20 mouse cellular contexts compared by ENCODE assay signal in the genomic region with DNA sequence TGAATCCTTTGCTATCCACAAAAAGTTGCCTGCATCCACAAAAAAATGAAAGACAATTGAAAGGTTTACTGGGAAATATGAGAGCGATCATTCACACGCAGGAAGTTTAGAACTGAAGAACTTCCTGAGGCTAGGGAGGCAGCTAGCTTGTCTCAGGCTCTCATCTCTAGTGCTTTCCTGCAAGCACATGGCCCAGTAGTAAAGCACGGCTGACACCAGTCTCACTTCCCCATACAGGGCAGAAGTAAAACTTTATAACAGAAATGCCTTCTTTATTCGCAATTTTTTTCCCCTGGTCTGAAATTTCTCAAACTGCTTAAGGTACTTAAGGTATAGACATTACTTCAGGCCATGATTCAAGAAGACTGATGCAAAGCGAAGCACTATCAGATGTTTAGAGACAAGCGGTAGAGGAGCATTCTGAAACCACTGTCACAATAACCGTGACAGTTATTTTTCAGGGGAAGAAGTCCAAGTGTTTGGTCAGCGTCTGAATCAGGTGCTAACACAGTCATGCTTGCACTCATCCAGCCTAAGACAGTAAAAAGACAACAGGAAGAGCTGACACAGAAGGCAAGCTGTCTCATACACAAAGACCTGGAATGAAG. TPM values are rescaled to one million over a fixed set of nuclear protein-coding genes. Genes with fewer than 3 reads are reported as not detected.
DNase-seq lines count a peak whose midpoint lies in the region; ATAC-seq lines count a peak whose summit lies in the region.
"Had no signal": no experiment of that assay in that cellular context is flagged by ENCODE, and none has a peak within 500 bp of the region (broad histone marks: within the 10 kb centered on the region; RNA-seq: fewer than 3 reads in every experiment).

No protein-coding gene starts in this region.

- no peak overlapping the region for H3K4me3 ChIP-seq in liver, embryonic 12.5 days
- H3K4me3 ChIP-seq in liver, embryonic 11.5 days (ENCODE audit: low read depth, low read length), result no peak overlapping the region
- H3K4me3 ChIP-seq: heart, embryonic 15.5 days; hindbrain, embryonic 15.5 days; left cerebral cortex, adult 2 months; limb, embryonic 13.5 days had no signal

- no peak overlapping the region for H3K4me2 ChIP-seq in liver, embryonic 12.5 days
- H3K4me2 ChIP-seq in liver, embryonic 11.5 days, result no peak overlapping the region
- H3K4me2 ChIP-seq: heart, embryonic 15.5 days; hindbrain, embryonic 15.5 days; limb, embryonic 13.5 days had no signal

- H3K27me3 ChIP-seq in liver, embryonic 12.5 days (replicated peaks), result no peaks in the 10 kb centered on the region
- H3K27me3 ChIP-seq in liver, embryonic 11.5 days (replicated peaks; ENCODE audit: control insufficient read depth, insufficient read depth, low read length), result no peaks in the 10 kb centered on the region
- H3K27me3 ChIP-seq: heart, embryonic 15.5 days; hindbrain, embryonic 15.5 days; limb, embryonic 13.5 days; Patski had no signal

- H3K4me1 ChIP-seq in liver, embryonic 12.5 days, result no peaks in the 10 kb centered on the region; the same call in none of the 2 replicates
- no peaks in the 10 kb centered on the region; the same call in 1 of the 2 replicates for H3K4me1 ChIP-seq in liver, embryonic 11.5 days (replicated peaks; ENCODE audit: control insufficient read depth, insufficient read depth, low read length)
- H3K4me1 ChIP-seq: heart, embryonic 15.5 days; hindbrain, embryonic 15.5 days; limb, embryonic 13.5 days had no signal

- H3K36me3 ChIP-seq in liver, embryonic 12.5 days, result peaks cover 95% of the 10 kb centered on the region
- H3K36me3 ChIP-seq in liver, embryonic 11.5 days (ENCODE audit: control insufficient read depth, insufficient read depth, low read length), result peaks cover 65% of the 10 kb centered on the region

- DNase-seq in liver, embryonic 11.5 days (ENCODE audit: low spot score), result no peak
- peak; percentile 61 to 66 for DNase-seq in B cell, adult 2 months
- peak; percentile 12 to 14 for DNase-seq in monocyte, adult 2 months (ENCODE audit: low read depth in 1 of 2, low spot score in 2 of 2)
- DNase-seq in adrenal gland, adult (ENCODE audit: inconsistent age in 2 of 2, low spot score in 1 of 2), result no peak
- DNase-seq in cerebellum, postnatal 25 days, result no peak
- DNase-seq in urinary bladder, postnatal 14 days (ENCODE audit: low spot score), result no peak
- DNase-seq: cerebellum, adult 9-11 months; kidney, adult 8-10 months; right cerebral cortex, postnatal 25 days; thymus, adult 2 months had no signal

- WGBS in liver, embryonic 12.5 days (ENCODE audit: insufficient replicate concordance), result 43% methylated on average over 8 of the region's 8 CpGs
- 58% methylated on average over 8 of the region's 8 CpGs for WGBS in liver, embryonic 11.5 days

- H3K27ac ChIP-seq in liver, embryonic 12.5 days, result peak overlapping the region; percentile 24
- no peak overlapping the region for H3K27ac ChIP-seq in liver, embryonic 11.5 days (ENCODE audit: low read depth, low read length)
- H3K27ac ChIP-seq: heart, embryonic 15.5 days; hindbrain, embryonic 15.5 days; left cerebral cortex, adult 2 months; limb, embryonic 13.5 days had no signal

- ATAC-seq in liver, embryonic 12.5 days, result no peak
- no peak for ATAC-seq in liver, embryonic 11.5 days (replicated peaks; ENCODE audit: low FRiP score)
- peak; percentile 79 for ATAC-seq in common myeloid progenitor, adult 5-6 weeks (replicated peaks; ENCODE audit: low read depth, poor library complexity, severe bottlenecking)
- ATAC-seq: Patski had no signal

- no peak overlapping the region for H3K9ac ChIP-seq in liver, embryonic 12.5 days
- no peak overlapping the region for H3K9ac ChIP-seq in liver, embryonic 11.5 days (ENCODE audit: low read depth, low read length)
- H3K9ac ChIP-seq: heart, embryonic 15.5 days; hindbrain, embryonic 15.5 days; limb, embryonic 13.5 days had no signal

- H3K9me3 ChIP-seq in liver, embryonic 12.5 days (replicated peaks), result no peaks in the 10 kb centered on the region
- no peaks in the 10 kb centered on the region for H3K9me3 ChIP-seq in liver, embryonic 11.5 days (ENCODE audit: control insufficient read depth, low read length)
- H3K9me3 ChIP-seq: heart, embryonic 15.5 days; hindbrain, embryonic 15.5 days; limb, embryonic 13.5 days had no signal

RNA-seq across cellular contexts. Expression of a gene that starts 16.9 kb away (rescaled TPM):
- polyA plus RNA-seq in liver, embryonic 12.5 days (2016; fragmentation: Nextera tagmentation; extraction: Ambion mirVana), result 48.1 and 49.5 TPM in 2 replicates
- 65.4 and 72.5 TPM in 2 replicates for polyA plus RNA-seq in liver, embryonic 11.5 days (2014; fragmentation: Nextera tagmentation; extraction: Ambion mirVana)
- 80.1 and 82.4 TPM in 2 replicates for total RNA-seq in common myeloid progenitor, adult 5-6 weeks (2017)

RNA-seq across cellular contexts. Expression of a gene that starts 31.8 kb away (rescaled TPM):
- polyA plus RNA-seq in liver, embryonic 12.5 days (2016; fragmentation: Nextera tagmentation; extraction: Ambion mirVana), result 0.10 TPM in 1 of 2 replicates, not detected in the other
- not detected in 2 replicates for polyA plus RNA-seq in liver, embryonic 11.5 days (2014; fragmentation: Nextera tagmentation; extraction: Ambion mirVana)
- total RNA-seq in common myeloid progenitor, adult 5-6 weeks (2017), result not detected in 2 replicates
- total RNA-seq: gastrocnemius, postnatal 4 days; left cerebral cortex, adult 2 months had no signal
- polyA plus RNA-seq: brain, embryonic 14.5 days; embryonic facial prominence, embryonic 11.5 days; heart, embryonic 15.5 days; hindbrain, embryonic 15.5 days; Patski had no signal

RNA-seq across cellular contexts. Expression of a gene that starts 43.7 kb away (rescaled TPM):
- polyA plus RNA-seq in liver, embryonic 12.5 days (2016; fragmentation: Nextera tagmentation; extraction: Ambion mirVana), result 59.0 and 62.7 TPM in 2 replicates
- polyA plus RNA-seq in liver, embryonic 11.5 days (2014; fragmentation: Nextera tagmentation; extraction: Ambion mirVana), result 41.3 and 44.9 TPM in 2 replicates
- 120 and 143 TPM in 2 replicates for total RNA-seq in common myeloid progenitor, adult 5-6 weeks (2017)

Comparison
In these comparisons a context has a peak if more than half of its experiments do, and no peak if none do; other contexts are left out.
1. DNase-seq: peak in B cell, adult 2 months (2 of 2) and monocyte, adult 2 months (2 of 2); none in liver, embryonic 11.5 days (single experiment), adrenal gland, adult (0 of 2), cerebellum, postnatal 25 days (0 of 2) and urinary bladder, postnatal 14 days (single experiment).